Mouse (Mus musculus) NIH3T3 (cell line): ENCODE data around the gene Hira.
"Not testable (repeated sequence)": the region's sequence is repeated elsewhere in the genome, so short reads cannot be mapped to it uniquely, and the experiment has no call there.

Experiments
- DNase-seq: peaks from one replicate; pipeline ENCODE4 v3.0.0-alpha.2; 2012; ENCODE audit warnings: low read depth

Gene Hira

DNA sequence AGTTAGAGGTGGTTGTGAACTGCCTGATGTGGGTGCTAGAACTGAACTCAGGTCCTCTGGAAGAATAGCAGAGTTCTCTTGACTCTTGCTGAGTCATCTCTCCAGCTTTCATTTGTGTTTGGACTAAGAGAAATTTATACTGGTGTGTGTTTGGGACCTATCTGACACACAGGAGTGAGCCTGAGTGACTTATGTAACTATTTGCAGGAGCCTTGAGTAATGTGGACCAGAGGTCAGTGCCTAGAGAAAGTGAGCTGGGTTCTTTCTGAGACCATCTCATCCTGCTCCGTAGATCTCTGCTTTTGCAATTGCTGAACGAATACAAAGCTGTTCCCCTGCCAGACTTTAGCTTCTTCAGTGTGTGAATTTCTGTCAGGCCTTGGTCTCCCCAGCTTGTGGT is 44.9 kb downstream of the Hira start:
- no peak for DNase-seq

DNA sequence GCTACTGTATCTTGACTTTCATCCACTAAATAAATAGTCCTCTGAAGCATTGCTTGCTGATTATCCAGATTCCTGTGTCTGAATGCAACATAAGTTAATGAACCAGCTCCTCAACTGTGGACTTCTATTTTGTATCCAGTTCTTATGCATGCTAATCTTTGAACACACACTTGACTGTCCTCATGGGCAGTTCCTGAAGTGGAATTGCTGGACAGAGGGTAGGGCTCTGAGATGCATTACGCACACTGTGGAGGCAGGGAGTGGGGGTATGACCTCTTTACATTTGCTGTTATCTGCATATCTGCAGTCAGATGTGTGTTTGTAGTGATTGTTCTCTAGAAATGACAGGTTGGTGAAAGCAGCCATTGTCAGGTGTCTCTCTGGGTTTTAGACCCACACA is 51.1 kb downstream of the Hira start:
- no peak for DNase-seq

DNA sequence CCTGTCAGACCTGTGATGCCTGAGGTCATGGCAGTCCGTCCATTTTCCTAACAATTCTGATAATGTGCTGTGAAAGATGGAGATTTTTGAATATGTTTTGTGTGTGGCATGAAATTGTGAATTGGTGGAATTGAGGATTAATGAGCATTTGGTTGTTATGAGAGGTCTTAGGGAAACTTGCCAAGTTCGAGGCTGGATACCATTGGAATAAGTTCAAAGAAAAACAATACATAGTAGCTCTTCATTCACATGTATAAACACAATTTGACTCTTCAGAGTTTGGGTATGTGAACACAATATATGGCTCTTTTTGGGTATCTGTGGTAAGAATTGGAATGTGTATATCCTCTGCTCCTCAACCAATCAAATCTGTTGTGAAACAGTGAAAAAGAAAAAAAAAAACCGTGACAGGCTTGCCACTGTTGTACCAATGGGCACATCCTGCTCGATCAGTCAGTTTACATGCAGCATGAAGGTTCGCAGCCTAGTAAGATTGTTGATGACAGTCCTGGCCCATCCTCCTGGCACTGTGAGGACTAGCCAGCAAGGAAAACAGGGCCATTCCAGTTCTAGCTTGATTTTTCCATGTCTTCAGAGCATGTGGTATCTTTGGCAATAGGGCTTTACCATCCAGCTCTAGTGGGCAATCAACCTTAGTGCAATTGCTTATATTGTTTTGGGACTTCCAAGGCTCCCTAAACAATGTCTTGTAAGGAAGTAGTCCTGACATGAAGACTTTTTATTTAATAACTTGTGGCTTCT is 61.7 kb downstream of the Hira start:
- no peak for DNase-seq

DNA sequence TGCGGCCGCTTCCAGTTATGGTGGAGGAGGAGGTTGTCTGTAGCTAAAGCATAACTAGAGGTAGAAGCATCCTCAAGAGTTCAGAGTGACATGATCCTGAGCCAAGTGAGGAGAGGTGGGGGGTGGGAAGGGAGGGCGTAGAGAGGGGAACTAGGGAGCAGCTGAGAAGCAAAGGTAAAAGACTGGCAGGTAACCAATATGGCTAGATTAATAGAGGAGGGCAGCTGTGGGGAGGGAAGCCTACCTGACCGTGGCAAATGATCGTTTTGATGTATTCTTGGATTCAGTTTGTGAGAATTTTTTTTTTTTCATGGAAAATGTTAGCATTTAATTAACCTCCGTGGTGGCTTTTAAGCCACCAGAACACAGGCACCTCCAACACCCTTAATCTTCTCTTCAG is 67.1 kb downstream of the Hira start:
- DNase-seq: no peak

DNA sequence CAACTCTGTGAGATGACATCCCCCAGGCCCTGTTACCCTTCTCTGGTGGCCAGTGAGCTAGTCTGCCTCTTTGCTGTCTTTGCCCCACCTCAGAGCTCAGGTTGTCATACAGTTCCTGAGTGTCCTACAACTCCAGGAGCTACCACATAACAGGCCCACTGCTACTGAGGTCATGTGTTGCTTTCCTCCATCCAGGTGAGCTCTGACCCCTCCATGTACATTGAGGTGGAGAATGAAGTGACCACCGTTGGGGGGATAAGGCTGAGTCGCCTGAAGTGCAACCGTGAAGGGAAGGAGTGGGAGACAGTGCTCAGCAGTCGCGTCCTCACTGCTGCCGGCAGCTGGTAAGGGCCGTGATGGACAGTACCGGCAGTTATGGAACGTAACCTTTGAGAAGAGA is 72.1 kb downstream of the Hira start:
- DNase-seq: no peak

DNA sequence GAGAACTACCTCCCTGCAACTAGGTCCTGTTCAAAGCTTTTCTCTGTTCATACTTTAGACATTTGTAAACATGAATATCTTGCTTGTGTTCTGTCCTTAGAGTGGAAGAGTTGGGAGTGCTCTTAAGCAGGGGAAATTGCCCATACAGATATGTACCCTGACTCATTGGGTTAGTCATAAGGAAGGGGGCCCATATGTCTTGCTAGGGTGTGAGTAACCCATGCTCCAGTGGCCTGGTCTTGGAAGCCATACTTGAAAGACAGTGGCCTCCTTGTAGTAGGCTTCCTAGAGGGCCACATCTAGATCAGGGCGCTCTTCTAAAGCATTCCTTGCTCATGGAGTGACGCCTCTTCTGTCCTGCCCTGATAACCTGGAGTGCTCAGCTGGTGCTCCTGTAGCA is 73.5 kb downstream of the Hira start:
- DNase-seq: peak; percentile 17

DNA sequence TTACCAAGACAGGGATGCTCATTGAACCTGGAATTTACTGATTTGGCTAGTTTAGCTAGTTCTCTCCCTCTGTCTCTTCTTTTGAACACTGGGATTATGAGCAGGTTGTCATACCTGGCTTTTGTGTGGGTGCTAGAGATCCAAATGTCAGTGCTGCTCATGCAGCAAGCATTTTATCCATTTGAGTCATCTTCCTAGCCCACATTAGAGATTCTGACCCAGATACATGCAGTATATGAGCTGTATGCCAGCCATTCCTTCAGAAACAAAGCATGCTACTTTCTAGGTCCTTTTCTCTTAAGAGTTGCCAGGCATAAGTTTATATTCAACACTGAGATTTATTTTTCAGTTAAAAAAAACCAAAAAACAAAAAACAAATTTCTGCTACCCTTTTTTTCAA is 76.0 kb downstream of the Hira start:
- DNase-seq: no peak

DNA sequence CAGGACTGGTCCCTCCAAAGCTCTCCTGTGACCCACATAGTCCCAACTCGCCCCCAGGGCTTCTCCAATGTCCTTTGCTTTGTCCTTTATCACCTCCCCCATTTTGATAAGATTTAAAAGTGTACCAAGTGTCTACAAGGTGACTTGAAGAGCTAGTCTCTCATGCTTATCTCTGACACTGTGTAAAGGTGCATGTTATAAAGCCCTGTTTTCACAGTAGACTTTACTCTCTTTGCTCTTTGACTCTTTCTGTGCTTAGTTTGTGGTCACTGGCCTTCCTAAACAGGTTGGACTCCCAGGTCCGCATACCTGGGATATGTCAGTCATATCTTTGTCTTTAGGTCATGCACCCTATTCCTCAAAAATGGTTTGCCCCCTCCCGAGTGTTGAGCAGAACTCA is 78.2 kb downstream of the Hira start:
- no peak for DNase-seq

DNA sequence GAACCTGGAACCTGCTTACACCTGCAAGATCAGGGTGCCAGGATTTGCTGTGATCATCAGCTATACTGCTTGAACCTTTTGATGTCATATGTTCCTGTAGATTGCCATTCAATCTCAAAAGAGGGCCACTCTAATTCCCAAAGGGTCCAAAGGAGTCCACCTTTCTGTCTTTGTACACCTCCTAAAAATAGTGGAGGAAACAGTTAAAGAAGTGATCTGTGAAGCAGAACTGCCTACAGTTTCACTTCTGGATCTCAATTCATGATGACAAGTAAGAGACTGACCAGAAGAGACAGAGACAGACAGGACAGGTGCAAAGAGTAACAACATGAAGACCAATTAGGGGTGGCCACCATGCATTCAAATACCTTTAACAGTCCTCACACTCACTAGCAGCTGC is 86.6 kb downstream of the Hira start:
- DNase-seq: no peak

DNA sequence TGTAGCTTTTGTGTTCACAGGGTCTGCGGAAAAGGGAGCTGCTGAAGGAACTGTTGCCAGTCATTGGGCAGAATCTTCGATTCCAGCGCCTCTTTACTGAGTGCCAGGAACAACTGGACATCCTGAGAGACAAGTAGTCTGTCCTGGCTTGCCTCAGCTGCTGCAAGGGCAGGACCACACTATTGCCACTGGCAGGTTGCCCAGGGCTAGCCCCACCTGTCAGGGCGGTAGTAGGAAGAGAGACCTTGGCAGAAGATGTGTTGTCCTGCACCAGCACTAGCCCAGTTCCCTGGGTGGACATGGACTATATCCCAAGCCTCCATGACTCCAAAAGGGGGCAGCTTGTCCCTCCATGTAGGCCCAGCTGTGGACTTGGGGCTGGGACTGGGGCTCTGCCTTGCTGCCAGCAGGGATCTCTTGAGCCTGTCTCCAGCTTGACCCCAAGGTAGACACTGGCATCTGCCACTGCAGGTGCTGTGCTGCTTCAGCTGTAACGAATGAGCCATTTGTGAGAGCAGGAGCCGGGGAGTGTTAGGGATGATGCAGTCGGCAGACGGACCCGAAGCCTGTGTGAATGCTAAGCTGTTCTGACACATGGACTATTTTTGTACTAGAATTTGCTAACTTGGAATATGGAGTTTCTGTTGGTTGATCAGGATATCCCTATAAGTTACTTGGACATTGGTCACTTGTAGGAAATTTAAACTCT is 92.7 kb downstream of the Hira start:
- no peak for DNase-seq

DNA sequence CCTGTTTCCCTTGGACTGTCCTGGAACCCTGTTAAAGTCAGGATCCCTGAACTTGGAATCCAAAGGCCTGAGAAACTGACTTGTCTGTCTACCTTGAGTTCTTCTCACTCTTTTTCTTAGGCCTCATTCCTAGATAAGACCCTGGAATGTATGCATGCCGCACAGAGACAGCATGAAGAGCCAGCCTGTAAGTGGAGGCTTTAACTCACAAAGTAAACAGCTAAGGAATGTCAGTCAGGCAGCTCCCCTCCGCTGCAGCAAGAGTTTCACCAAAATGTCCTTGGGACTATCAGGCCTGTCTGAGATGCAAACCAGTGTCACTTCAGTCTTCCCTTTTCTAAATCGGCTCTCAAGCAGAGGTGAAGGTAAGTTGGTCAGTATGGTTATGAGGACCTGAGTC is 94.0 kb downstream of the Hira start:
- DNase-seq: no peak

DNA sequence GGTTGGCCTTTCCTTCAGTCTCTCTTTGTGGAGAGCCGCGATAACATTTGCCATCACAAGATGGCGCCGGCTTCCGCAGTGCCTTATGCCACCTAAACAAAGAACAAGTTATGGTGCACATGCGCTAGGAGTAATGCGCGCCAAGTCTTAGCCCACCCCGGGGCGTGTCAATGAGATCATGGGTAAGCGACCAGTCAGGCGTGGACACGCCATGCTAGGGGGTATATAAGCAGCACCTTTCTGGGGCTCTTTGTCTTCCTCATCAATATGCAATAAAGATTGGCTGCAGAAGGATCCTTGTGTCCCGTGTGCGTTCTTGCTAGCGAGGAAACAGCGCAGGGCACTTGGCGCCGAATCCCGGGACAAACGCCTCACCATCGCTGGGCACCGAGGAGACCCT is 98.8 kb downstream of the Hira start:
- not testable (repeated sequence) for DNase-seq

DNA sequence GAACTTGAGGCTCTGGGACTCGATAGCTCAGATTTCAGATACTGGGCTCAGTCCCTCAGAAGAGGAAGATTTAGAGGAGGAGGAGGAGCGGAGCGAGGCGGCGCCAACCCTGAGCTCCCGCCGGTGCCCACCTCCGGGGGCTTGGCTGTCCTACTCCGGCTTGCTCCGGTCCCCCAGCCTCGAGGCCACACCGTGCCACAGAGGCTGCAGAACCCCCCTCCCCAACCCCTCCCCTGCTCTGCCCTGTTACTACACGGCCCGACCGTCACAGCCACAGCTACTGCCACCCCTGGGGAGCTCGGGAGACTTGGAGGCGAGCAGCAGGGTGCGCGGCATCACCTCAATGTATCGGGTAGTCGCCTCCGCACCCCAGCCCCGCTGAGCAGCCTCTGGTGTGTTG is 99.5 kb downstream of the Hira start:
- DNase-seq: no peak

DNA sequence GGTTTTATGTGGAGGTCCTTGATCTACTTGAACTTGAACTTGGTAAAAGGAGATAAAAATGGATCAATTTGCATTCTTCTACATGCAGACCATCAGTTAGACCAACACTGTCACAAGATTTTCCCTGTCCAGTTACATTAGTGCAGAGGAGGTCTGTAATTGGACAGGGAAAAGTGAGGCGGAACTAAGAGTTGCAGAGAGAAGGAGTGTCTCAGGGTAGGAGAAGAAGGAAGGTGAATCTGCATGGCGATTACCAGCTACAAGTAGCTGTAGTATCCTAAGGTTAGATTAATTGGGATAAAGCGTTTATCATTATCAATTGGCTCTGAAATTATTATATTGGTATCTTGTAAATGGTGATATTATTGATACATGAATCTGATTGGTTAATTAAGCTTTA is 109.5 kb downstream of the Hira start:
- no peak for DNase-seq

DNA sequence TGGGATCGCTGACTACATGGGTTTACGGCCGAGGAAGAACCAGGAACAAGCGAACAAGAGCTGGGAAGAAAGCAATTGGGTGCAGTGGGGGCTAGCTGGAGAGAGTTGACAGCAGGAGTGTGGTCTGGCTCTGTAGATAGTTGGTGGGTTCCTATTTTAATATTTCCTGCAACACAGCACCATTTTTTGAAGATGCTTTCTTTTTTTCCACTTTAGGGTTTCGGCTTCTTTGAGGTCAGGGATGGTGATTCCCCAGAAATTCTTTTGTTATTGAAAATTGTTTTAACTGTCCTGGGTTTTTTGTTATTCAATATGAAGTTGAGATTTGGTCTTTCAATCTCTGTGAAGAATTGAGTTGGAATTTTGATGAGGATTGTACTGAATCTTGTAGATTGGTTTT is 110.0 kb downstream of the Hira start:
- DNase-seq: no peak

DNA sequence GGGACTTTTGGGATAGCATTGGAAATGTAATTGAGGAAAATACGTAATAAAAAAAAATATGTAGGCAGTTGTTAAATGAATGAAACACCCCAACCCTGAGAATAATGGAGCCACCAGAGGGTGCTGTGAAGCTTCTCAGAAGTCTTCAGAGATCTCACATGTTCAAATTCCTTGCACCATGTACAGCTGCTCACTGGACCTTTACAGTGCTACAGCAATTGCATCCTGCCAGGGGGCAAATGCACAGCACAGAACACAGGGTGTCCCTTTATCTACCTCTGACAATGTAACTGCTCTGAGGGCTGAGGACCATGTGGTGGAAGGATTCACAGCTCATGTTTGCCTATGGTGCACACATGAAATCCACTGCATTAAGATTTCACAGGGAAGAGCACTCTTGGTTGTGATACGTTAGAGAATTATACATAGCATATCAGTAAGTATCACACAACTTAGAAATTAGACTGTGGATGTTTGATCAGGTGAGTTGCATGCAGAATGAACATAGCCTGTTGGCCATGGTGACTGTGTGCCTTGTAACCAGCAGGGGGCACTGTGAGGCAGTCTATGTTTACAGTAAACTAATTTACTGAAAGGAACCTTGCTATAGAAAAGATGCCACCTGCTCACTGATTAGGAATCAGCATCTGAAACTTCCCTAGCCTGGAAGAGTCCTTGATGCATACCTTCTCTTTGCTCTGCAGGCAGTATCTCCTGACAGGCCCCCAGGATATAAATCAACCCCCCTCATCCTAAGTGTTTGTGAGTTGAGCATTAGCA is 126.0 kb downstream of the Hira start:
- peak; percentile 34 for DNase-seq

DNA sequence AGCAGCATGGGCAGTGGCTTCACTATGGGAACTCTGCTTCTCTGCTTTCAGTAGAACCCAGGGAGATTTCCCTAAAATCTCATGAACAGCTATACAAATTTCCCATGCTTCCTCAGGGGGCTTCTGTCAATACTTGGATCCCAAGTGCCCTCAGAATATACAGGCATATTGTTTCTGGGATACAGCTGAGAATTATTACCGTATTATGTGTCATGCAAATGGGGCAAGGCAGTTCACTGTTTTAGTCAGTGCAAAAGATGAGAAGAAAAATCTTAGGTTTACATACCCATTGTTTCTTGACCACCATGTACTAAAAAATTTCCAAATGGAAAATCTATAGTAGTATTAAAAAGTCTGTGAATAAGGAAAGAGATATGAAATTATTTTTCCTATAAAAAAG is 126.9 kb downstream of the Hira start:
- no peak for DNase-seq

DNA sequence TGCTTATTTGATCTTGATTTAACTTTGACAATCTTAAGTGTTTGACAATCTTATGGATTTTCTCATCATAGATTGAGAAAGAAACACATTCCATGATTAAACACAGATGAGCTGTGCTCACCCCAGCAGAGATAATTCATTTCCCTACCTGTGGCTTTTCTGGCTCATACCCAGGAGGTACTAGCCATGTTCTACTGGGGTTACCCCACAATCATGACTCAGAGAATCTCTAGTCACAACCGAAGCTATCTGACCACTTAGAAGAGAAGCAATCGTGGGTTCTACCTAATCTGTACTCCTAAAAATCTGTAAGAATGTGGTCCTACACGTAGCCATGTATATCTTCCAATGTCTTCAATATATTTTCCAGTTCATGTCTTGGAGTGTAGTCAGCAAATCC is 128.5 kb downstream of the Hira start:
- no peak for DNase-seq

DNA sequence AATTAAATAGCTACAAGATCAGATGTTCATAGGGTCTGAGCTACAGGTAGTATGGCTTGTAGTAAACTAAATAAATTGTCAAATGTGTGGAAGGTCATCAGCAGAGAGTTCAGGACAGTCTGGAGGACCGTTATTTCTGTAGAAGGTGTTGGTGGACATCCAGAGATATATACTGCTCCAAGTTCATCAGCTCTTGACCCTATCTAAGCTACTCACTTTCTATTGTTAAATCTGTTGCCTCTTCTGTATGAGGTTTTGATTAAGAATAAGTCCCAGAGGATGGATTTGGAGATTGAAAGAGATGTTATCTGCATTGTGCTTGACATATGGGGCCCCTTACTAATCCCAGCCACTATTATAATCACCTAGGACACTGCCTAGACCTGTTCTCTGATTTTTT is 129.9 kb downstream of the Hira start:
- no peak for DNase-seq

DNA sequence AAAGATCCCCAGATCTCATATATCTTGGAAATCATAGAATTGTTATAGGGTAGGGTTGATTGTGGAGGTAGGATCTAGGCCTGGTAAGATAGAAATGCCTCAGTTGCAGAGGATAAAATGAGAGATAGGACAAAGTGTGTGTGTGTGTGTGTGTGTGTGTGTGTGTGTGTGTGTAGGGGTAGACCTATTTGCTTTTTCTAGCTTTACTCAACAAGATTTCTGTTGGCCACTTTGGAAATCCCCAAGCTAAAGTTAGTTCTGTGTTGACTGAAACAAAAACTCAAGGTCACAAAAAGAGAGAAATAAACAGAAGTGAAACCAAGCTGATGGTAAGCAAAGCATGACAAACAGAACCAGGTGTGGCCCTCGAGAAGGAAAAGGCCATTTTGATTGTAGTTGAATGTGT is 130.4 kb downstream of the Hira start:
- not testable (repeated sequence) for DNase-seq

DNA sequence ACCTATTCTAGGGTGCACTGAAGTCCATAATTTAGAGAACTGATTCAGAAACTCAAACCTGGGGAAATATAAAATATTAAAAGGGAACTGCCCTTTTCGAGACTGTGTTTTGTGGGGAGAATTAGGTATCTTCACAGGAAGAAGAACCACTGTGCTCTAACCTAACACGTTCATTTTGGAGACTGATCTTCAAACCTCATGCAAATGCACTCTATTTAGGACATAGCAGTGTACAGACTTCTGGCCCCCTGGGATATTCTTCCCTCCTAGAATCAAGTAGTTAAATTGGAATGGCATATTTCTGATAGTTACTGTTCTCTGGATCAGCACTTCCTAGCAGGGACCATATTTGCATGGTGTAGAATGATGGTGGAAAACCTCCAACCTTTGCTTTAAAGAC is 133.9 kb downstream of the Hira start:
- no peak for DNase-seq

DNA sequence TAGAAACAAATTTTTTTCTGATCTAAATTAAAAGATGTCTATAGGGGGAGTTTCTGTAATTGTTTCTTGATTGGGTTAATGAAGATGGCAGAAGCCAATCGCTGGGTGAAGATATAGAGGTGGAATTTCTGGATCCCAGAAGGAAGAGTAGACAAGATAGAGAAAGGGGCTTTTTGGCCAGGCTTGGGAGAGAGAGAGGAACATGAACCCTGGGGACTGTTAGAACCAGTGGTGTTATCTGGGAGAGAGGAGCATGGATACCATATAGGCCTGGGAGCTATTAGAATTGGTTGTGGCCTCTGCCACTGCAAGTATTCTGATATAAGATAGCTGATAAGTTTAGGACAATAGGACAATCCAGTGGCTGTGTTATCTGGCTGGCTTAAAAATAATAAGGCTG is 136.7 kb downstream of the Hira start:
- DNase-seq: no peak

DNA sequence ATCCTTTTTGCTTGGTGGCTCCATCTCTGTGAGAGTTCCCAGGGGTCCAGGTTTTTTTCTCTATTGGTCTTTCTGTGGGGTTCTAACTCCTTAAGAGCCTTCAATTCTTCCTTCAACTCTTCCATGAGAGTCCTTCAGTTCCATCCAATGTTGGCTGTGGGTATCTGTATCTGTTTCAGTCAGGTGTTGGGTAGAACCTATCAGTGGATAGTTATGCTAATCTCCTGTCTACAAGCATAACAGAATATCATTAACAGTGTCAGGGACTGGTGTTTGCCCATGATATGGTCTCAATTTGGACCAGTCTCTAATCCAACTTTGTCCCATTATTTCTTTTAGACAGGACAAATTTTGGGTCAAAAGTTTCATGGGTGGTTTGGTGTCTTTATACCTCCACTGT is 137.8 kb downstream of the Hira start:
- no peak for DNase-seq
